Mouse (Mus musculus) MEL (cell line): ENCODE measurements around the gene Vipr2. TPM values are rescaled to one million over a fixed set of nuclear protein-coding genes. Genes with fewer than 3 reads are reported as not detected.

Experiments used
- DNase-seq: peaks from one replicate; pipeline ENCODE4 v3.0.0; 2011; ENCODE audit warnings: low read depth, low spot score
- H3K27ac ChIP-seq: 2 replicates; pipeline ENCODE4 v1.5.1; 2012; ENCODE audit warnings: low read depth, mild to moderate bottlenecking, control low read depth, low read length, moderate library complexity; ENCODE audit not compliant: control insufficient read depth
- H3K27me3 ChIP-seq, 2 experiments: fragments of 150-350 bp in 1 of 2; sonication (generic) in 1 of 2; 2 replicates each; pipeline ENCODE4 v1.6.1; 2012; ENCODE audit warnings: low read length in 2 of 2, mild to moderate bottlenecking in 2 of 2, improper control_type of control experiment in 1 of 2, moderate library complexity in 1 of 2; ENCODE audit not compliant: insufficient read depth in 2 of 2, control insufficient read depth in 1 of 2
- H3K36me3 ChIP-seq, 2 experiments: 2 replicates each; pipeline ENCODE4 v1.6.1; 2012 to 2014; ENCODE audit warnings: low read length in 2 of 2, improper control_type of control experiment in 1 of 2, inconsistent platforms in 1 of 2, mild to moderate bottlenecking in 1 of 2; ENCODE audit not compliant: insufficient read depth in 2 of 2, control insufficient read depth in 1 of 2
- H3K4me1 ChIP-seq, 2 experiments: fragments of 150-350 bp in 1 of 2; sonication (generic) in 1 of 2; 2 replicates each; pipeline ENCODE4 v1.6.1; 2012; ENCODE audit warnings: low read length in 2 of 2, improper control_type of control experiment in 1 of 2, mild to moderate bottlenecking in 1 of 2; ENCODE audit not compliant: insufficient read depth in 2 of 2, control insufficient read depth in 1 of 2
- H3K4me3 ChIP-seq, 2 experiments: fragments of 150-350 bp in 1 of 2; sonication (generic) in 1 of 2; 2 replicates each; pipeline ENCODE4 v1.5.1; 2012; ENCODE audit warnings: low read depth in 2 of 2, low read length in 2 of 2, mild to moderate bottlenecking in 2 of 2, moderate library complexity in 2 of 2, control low read depth in 1 of 2, improper control_type of control experiment in 1 of 2; ENCODE audit not compliant: control insufficient read depth in 1 of 2, insufficient read depth in 1 of 2
- H3K79me2 ChIP-seq: 2 replicates; pipeline ENCODE4 v1.6.1; 2012; ENCODE audit warnings: mild to moderate bottlenecking, low read length, moderate library complexity; ENCODE audit not compliant: control insufficient read depth, poor library complexity, insufficient read depth
- H3K9ac ChIP-seq: 2 replicates; pipeline ENCODE4 v1.6.1; 2012; ENCODE audit warnings: low read depth, mild to moderate bottlenecking, control low read depth, low read length, moderate library complexity; ENCODE audit not compliant: control insufficient read depth, poor library complexity, severe bottlenecking
- H3K9me3 ChIP-seq: fragments of 150-350 bp; sonication (generic); replicated peaks from 2 replicates; pipeline ENCODE4 v1.6.1; 2012; ENCODE audit warnings: mild to moderate bottlenecking, low read length, improper control_type of control experiment, moderate library complexity; ENCODE audit not compliant: insufficient read depth
- CTCF ChIP-seq, 3 experiments: IDR thresholded peaks in 2 of 3; conservative IDR thresholded peaks in 1 of 3; 2 replicates each; pipeline ENCODE4 v1.5.1; 2011 to 2012; ENCODE audit warnings: low read length in 3 of 3, low read depth in 2 of 3, mild to moderate bottlenecking in 2 of 3, improper control_type of control experiment in 1 of 3, inconsistent platforms in 1 of 3, mixed read lengths in 1 of 3, moderate library complexity in 1 of 3; ENCODE audit not compliant: control insufficient read depth in 1 of 3, insufficient read depth in 1 of 3, poor library complexity in 1 of 3, severe bottlenecking in 1 of 3
- E2F4 ChIP-seq: IDR thresholded peaks from 2 replicates; pipeline ENCODE4 v1.6.1; 2011; ENCODE audit warnings: low read depth, low read length, improper control_type of control experiment, borderline replicate concordance
- EP300 ChIP-seq, 2 experiments: IDR thresholded peaks; 2 replicates each; pipeline ENCODE4 v1.6.1; 2011; ENCODE audit warnings: improper control_type of control experiment in 2 of 2, low read length in 2 of 2, low read depth in 1 of 2, mild to moderate bottlenecking in 1 of 2
- HCFC1 ChIP-seq: IDR thresholded peaks from 2 replicates; pipeline ENCODE4 v1.6.1; 2012; ENCODE audit warnings: low read depth, mild to moderate bottlenecking, inconsistent platforms, low read length, improper control_type of control experiment, moderate library complexity
- JUND ChIP-seq: IDR thresholded peaks from 2 replicates; pipeline ENCODE4 v1.6.1; 2011; ENCODE audit warnings: low read depth, mild to moderate bottlenecking, improper control_type of control experiment, low read length
- MEF2A ChIP-seq: IDR thresholded peaks from 2 replicates; pipeline ENCODE4 v1.6.1; 2014; ENCODE audit warnings: low read depth, mild to moderate bottlenecking, inconsistent platforms, low read length, improper control_type of control experiment; ENCODE audit not compliant: poor library complexity, insufficient replicate concordance, severe bottlenecking; ENCODE audit errors: extremely low read depth
- MYB ChIP-seq: IDR thresholded peaks from 2 replicates; pipeline ENCODE4 v1.6.1; 2011; ENCODE audit warnings: mild to moderate bottlenecking, low read depth, low read length, improper control_type of control experiment
- POLR2AphosphoS2 ChIP-seq: IDR thresholded peaks from 2 replicates; pipeline ENCODE4 v1.6.1; 2011; ENCODE audit warnings: low read length, improper control_type of control experiment
- RAD21 ChIP-seq: IDR thresholded peaks from 2 replicates; pipeline ENCODE4 v1.6.1; 2011; ENCODE audit warnings: mild to moderate bottlenecking, low read depth, low read length, improper control_type of control experiment
- RCOR1 ChIP-seq: IDR thresholded peaks from 2 replicates; pipeline ENCODE4 v1.6.1; 2012; ENCODE audit warnings: low read depth, mild to moderate bottlenecking, inconsistent platforms, low read length, improper control_type of control experiment
- SMC3 ChIP-seq: IDR thresholded peaks from 2 replicates; pipeline ENCODE4 v1.6.1; 2011; ENCODE audit warnings: low read depth, low read length, improper control_type of control experiment
- ZC3H11A ChIP-seq: IDR thresholded peaks from 2 replicates; pipeline ENCODE4 v1.6.1; 2012; ENCODE audit warnings: low read depth, mild to moderate bottlenecking, inconsistent platforms, low read length, improper control_type of control experiment
- polyA plus RNA-seq, 2 experiments: library from polyadenylated mRNA; stranded (reverse) in 1 of 2; unstranded in 1 of 2; fragments of >175 nt in 1 of 2; fragments of >200 nt in 1 of 2; gene quantifications; 2 replicates each; pipeline versions ENCODE4 v1.2.1 to v1.2.4; 2012; ENCODE audit warnings: low replicate concordance in 2 of 2, low read depth in 1 of 2; ENCODE audit not compliant: insufficient read length in 2 of 2, insufficient read depth in 1 of 2, missing spikeins in 1 of 2
- total RNA-seq: library from RNA; depleted of rRNA; stranded (reverse); fragments of 300-350 nt; gene quantifications from 2 replicates; pipeline ENCODE4 v1.2.3, GENCODE M21; 2012

Vipr2 gene
- total and polyA plus RNA-seq, 3 experiments, result not detected

DNA sequence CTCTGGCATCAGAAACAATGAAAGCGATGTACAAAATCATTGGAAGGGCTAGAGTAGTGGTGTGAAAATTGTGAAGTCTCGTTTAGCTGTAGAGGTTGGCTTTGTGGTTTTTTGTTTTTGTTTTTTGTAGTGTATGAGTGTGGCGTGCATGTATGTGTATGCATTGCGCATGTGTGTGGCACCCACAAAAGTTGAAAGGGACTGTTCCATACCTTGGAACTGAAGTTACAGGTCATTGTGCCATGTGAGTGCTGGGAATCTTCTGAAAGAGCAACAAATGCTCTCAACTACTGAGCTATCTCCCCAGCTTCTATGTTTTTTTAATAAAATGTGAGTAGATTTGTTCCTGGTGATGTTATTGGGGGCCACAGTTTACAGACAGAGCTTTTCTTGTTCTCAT lies 14.5 kb upstream of the Vipr2 start:
- Histone ChIP-seq H3K27ac (no peak overlapping the region), H3K79me2 (no peaks in the 10 kb centered on the region), H3K9ac (no peak overlapping the region), H3K9me3 (no peaks in the 10 kb centered on the region), H3K4me3 (no peak overlapping the region), H3K36me3 (peaks cover 0 to 21% of the 10 kb centered on the region in 2 experiments; a peak in 2 of 4 replicates), H3K4me1 (no peaks in the 10 kb centered on the region), H3K27me3 (no peaks in the 10 kb centered on the region)
- no peak for DNase-seq
- TF ChIP-seq SMC3, result no peak
- no peak for TF ChIP-seq RCOR1
- TF ChIP-seq E2F4, result no peak
- no peak for TF ChIP-seq MEF2A
- TF ChIP-seq POLR2AphosphoS2, result peak; percentile 47; the same call in 1 of the 2 replicates

DNA sequence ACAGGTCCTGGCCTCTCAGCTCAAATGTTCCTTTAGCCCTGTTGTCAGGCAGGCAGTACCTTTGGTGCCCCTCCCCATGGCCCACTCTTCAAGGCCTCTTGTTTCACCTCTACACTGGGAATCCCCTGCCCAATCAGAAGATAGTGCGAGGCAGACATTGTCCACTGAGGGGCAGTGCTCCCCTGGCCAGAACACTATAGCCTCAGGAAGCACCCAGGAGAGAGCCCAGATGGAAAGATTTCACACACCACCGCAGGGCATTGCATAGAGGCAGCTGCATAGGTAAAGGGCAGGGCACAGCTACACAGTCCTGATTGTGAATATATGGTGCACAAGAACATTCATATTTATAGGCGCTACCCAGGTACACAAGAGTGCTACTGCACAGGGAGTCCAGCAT lies 6.5 kb upstream of the Vipr2 start:
- TF ChIP-seq EP300 (IDR thresholded peaks at IDR 0.05; ENCODE audit: low read depth in 1 of 2, low read length in 2 of 2) (no peak), CTCF (IDR thresholded peaks at IDR 0.05 in 2 of 3, conservative IDR thresholded peaks at IDR 0.05 in 1 of 3; ENCODE audit: control insufficient read depth in 1 of 3, insufficient read depth in 1 of 3, low read depth in 2 of 3, low read length in 3 of 3, poor library complexity in 1 of 3, severe bottlenecking in 1 of 3) (peak; percentile 36 to 68 (median 65)), JUND (no peak), HCFC1 (no peak), SMC3 (peak; percentile 60), RAD21 (peak; percentile 77), ZC3H11A (0 out of 2 replicates have a peak, but pooled peaks have one; percentile 33)
- H3K79me2 ChIP-seq, result no peaks in the 10 kb centered on the region
- H3K27ac ChIP-seq, result no peak overlapping the region
- H3K36me3 ChIP-seq, result no peaks in the 10 kb centered on the region
- H3K9ac ChIP-seq, result no peak overlapping the region
- no peak overlapping the region for H3K4me3 ChIP-seq
- no peaks in the 10 kb centered on the region for H3K9me3 ChIP-seq
- no peaks in the 10 kb centered on the region for H3K27me3 ChIP-seq
- H3K4me1 ChIP-seq, result no peaks in the 10 kb centered on the region
- no peak for DNase-seq

- H3K79me2 ChIP-seq, result no peaks in the 10 kb centered on the region
- TF ChIP-seq HCFC1 (no peak), MYB (no peak)
- H3K36me3 ChIP-seq, result no peaks in the 10 kb centered on the region
- no peaks in the 10 kb centered on the region for H3K4me1 ChIP-seq
- no peaks in the 10 kb centered on the region for H3K27me3 ChIP-seq
- H3K9ac ChIP-seq, result no peak overlapping the region
- no peak for DNase-seq
- H3K27ac ChIP-seq, result no peak overlapping the region
- no peak overlapping the region for H3K4me3 ChIP-seq
- no peaks in the 10 kb centered on the region for H3K9me3 ChIP-seq
These were observed 385 bp downstream of the Vipr2 start for GRCm38 (mm10) chr12:116077855-116078366.
